Mouse (Mus musculus) spleen, postnatal 0 days (tissue): Measurements from ENCODE around the gene Gpbp1. TPM values are rescaled to one million over a fixed set of nuclear protein-coding genes. Genes with fewer than 3 reads are reported as not detected.

Experiments used
- polyA plus RNA-seq: library from polyadenylated mRNA; unstranded; fragments of >200 nt; fragmentation: Nextera tagmentation; extraction: Ambion mirVana; gene quantifications from 2 replicates; pipeline ENCODE4 v1.2.1, GENCODE M21; 2015

Gpbp1 gene
- polyA plus RNA-seq = 44.5 and 45.0 TPM in 2 replicates

DNA sequence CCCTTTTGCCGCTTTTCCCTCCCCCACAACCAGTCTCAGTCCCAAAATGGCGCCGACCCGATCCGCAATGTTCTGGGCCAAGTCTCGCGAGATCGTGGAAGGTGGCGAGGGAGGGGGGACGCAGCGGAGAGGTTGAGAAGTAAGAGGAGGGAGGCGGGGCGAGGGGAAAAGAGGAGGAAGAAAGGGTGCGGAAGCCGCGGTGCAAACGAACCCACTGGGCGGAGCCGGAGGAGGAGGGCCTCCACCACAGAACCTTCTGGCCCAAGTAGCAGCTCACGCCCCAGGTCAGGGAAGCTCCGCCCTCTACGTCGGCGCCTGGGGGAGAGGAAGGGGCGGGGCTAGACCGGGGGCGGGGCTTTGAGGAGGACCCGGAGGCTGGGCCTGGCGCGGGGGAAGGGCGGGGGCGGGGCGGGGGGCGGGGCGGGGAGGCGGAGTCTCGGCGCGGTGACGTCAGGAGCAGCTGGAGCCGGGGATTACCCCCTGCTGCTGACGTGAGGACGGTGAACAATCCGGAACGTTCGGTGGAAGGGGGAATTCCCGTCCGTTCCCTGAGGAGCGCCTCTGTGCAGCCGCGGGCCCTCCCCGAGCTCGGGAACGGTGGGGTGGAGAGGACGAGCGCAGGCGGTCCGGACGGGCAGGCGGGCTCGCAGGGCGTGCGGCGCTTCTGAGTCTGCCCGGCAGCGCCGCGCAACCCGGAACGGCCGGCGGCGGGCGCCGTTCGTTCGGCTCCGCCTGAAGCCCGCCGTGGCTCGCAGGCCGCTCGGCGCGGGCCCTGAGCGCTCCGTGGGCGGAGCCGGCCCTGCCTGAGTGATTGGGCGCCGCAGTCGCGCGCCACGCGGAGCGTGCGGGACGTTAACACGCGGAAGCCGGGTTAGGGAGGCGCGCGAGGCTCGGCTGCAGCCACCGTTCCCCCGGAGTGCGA lies at the start of gene Gpbp1:
Gpbp1 (minus strand) TSS at position 310 of the 922 bp plus-strand sequence.

Other genes starting within 250 kb of the Gpbp1 start
- not detected in 2 replicates for gene Actbl2, start 235.1 kb downstream of the Gpbp1 start, polyA plus RNA-seq
- gene Gm49496, start 59.8 kb upstream of the Gpbp1 start, polyA plus RNA-seq = 0.22 and 0.58 TPM in 2 replicates
- not detected in 2 replicates for gene Gm10198, start 102.7 kb upstream of the Gpbp1 start, polyA plus RNA-seq
- gene Mier3, start 190.9 kb upstream of the Gpbp1 start, polyA plus RNA-seq = 20.4 and 23.3 TPM in 2 replicates